Mouse (Mus musculus): ENCODE measurements around the gene Zc3h15. TPM values are rescaled to one million over a fixed set of nuclear protein-coding genes. Genes with fewer than 3 reads are reported as not detected.

Gene Zc3h15
- polyA plus RNA-seq, 1 experiment from 2014 or later, result 191 TPM

DNA sequence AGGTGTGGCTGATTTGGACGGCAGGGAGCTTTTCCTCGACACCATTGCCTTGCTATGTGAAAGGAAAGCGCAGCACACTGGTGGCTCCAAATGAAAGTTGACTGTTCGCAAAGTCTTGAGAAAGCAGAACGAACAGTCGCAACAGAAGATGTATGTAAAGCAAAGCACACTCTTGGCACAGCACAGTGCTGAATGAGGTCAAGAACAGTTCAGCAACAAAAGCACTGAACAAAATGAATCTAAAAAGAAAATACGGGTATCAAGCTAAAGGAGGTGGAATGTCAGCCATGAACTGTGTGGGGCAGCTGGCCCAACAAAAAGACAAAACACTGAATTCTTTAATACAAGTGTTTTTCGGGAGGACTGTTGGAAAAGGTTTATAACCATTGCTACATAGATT is 37.1 kb downstream of the Zc3h15 start:
- H3K27ac ChIP-seq (ENCODE audit: low read depth, low read length), result no peak overlapping the region
- no peaks in the 10 kb centered on the region for H3K27me3 ChIP-seq (ENCODE audit: control insufficient read depth, insufficient read depth, low read length)
- H3K4me3 ChIP-seq (ENCODE audit: low read depth, low read length), result no peak overlapping the region
- no peaks in the 10 kb centered on the region for H3K4me1 ChIP-seq (replicated peaks; ENCODE audit: control insufficient read depth, insufficient read depth, low read length)
- no peak overlapping the region for H3K4me2 ChIP-seq (replicated peaks; ENCODE audit: low read depth, low read length)
- no peak for DNase-seq (ENCODE audit: low spot score)
- WGBS, result 87% methylated on average over 8 of the region's 8 CpGs
- no peaks in the 10 kb centered on the region for H3K9me3 ChIP-seq (ENCODE audit: control insufficient read depth, low read length)
- H3K36me3 ChIP-seq (ENCODE audit: control insufficient read depth, insufficient read depth, low read length), result no peaks in the 10 kb centered on the region
- H3K9ac ChIP-seq (ENCODE audit: low read depth, low read length), result no peak overlapping the region
- ATAC-seq (ENCODE audit: low FRiP score), result peak; percentile 45; the same call in 1 of the 2 replicates

DNA sequence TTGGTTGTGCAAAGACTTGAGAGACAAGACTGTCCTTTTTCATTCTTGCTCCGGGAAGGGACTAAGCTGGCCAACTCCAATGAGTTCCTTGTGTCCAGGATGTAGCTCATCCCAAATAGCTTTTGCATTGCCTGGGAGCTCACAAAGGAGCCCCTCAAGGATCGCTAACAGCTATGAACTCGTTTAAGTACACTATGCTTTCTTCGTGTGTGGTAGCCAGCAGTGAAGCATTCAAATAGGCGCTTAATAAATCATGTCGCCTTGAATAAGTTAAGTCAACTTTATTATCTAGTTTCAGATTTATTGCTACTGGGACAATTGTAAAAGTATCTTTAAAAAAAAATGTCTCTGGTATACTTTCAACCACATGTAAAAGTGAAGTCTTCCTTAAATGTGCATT is 37.5 kb downstream of the Zc3h15 start:
- DNase-seq (ENCODE audit: low spot score) (no peak), ATAC-seq (ENCODE audit: low FRiP score) (peak; percentile 70)
- Histone ChIP-seq H3K27me3 (ENCODE audit: control insufficient read depth, insufficient read depth, low read length) (no peaks in the 10 kb centered on the region), H3K9ac (ENCODE audit: low read depth, low read length) (no peak overlapping the region), H3K4me1 (replicated peaks; ENCODE audit: control insufficient read depth, insufficient read depth, low read length) (no peaks in the 10 kb centered on the region), H3K4me3 (ENCODE audit: low read depth, low read length) (no peak overlapping the region), H3K4me2 (replicated peaks; ENCODE audit: low read depth, low read length) (no peak overlapping the region), H3K36me3 (ENCODE audit: control insufficient read depth, insufficient read depth, low read length) (no peaks in the 10 kb centered on the region), H3K27ac (ENCODE audit: low read depth, low read length) (no peak overlapping the region), H3K9me3 (ENCODE audit: control insufficient read depth, low read length) (no peaks in the 10 kb centered on the region)
- 61% methylated on average over 6 of the region's 6 CpGs for WGBS

DNA sequence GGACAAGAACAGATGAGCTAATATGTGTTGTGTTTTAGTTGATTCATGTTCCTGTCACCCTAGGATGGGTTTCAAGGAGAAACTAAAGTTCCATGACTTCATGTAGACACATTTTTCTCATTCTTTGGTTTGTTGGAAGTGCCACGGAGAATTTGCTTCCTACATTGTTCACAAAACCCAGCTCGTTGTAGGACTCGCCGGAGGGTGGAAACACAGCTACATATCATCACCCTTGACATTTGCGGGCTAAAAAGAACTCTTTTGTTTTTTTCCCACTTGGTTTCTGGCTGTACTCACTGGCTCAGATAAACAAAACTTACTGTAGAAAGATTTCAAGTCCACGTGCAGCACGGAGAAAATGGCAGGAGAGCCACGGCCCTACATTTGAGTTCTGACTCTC is 38.0 kb downstream of the Zc3h15 start:
- Histone ChIP-seq H3K4me2 (replicated peaks; ENCODE audit: low read depth, low read length) (no peak overlapping the region), H3K4me3 (ENCODE audit: low read depth, low read length) (no peak overlapping the region), H3K27ac (ENCODE audit: low read depth, low read length) (no peak overlapping the region), H3K9ac (ENCODE audit: low read depth, low read length) (no peak overlapping the region), H3K36me3 (ENCODE audit: control insufficient read depth, insufficient read depth, low read length) (no peaks in the 10 kb centered on the region), H3K4me1 (replicated peaks; ENCODE audit: control insufficient read depth, insufficient read depth, low read length) (no peaks in the 10 kb centered on the region), H3K9me3 (ENCODE audit: control insufficient read depth, low read length) (no peaks in the 10 kb centered on the region), H3K27me3 (ENCODE audit: control insufficient read depth, insufficient read depth, low read length) (no peaks in the 10 kb centered on the region)
- DNase-seq (ENCODE audit: low spot score), result no peak
- 82% methylated on average over 8 of the region's 8 CpGs for WGBS
- ATAC-seq (ENCODE audit: low FRiP score), result no peak

DNA sequence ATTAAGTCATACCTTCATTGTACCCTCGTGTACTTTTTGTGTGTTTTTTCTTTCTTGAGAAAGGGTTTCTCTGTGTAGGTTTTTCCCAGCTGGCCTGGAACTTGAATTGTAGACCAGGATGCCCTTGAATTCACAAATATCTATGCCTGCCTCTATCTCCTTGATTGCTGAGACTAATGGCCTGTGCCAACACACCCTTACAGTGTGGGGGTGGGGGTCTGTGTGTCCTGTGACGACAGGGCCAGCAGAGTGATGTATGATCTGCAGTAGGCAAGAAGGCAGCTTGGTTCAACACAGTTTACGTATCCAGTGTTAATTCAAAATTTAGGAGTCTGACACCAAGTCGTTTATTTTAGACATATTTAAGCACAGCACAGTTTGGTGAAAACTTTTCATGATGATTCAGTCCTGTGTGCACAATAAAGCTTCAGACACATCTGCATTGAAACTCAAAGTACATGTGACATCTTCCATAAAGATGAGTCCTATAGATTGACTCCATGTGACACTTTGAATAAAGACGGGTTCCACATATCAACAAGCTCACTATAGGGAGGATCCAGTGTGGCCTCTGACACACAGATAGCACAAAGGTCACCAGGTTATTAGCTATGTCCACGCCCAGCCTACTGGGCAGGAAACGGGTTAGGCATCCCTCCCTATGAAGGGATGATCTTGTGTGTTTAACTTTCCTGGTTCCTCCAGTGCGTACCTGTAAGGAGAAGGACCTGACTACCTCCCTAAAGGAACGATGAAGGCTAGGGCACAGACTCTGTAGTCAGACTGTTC is 39.7 kb downstream of the Zc3h15 start:
- H3K9ac ChIP-seq (ENCODE audit: low read depth, low read length), result no peak overlapping the region
- no peaks in the 10 kb centered on the region for H3K36me3 ChIP-seq (ENCODE audit: control insufficient read depth, insufficient read depth, low read length)
- H3K4me3 ChIP-seq (ENCODE audit: low read depth, low read length), result no peak overlapping the region
- no peak for ATAC-seq (ENCODE audit: low FRiP score)
- no peak for DNase-seq (ENCODE audit: low spot score)
- no peak overlapping the region for H3K27ac ChIP-seq (ENCODE audit: low read depth, low read length)
- WGBS, result 86% methylated on average over 9 of the region's 9 CpGs
- no peaks in the 10 kb centered on the region for H3K27me3 ChIP-seq (ENCODE audit: control insufficient read depth, insufficient read depth, low read length)
- H3K9me3 ChIP-seq (ENCODE audit: control insufficient read depth, low read length), result no peaks in the 10 kb centered on the region
- no peak overlapping the region for H3K4me2 ChIP-seq (replicated peaks; ENCODE audit: low read depth, low read length)
- no peaks in the 10 kb centered on the region for H3K4me1 ChIP-seq (replicated peaks; ENCODE audit: control insufficient read depth, insufficient read depth, low read length)

DNA sequence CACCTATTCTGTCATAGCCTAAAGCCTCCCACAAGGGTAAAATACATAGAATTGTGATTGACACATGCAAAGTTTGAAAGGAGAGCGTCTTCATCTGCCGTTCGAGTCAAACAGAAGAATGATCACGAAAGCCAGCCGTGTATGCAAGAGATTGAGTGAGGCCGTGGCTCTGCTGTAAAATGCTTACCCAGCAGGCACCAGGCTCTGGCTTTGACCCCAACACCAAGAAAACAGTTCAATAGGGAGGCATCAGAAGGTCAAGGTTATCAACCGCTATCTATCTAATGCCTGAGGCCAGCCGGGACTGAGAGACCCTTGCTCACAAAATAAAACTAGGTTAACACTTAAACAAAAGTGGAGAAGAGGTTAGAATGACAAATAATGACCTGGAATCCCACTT is 40.5 kb downstream of the Zc3h15 start:
- DNase-seq (ENCODE audit: low spot score) (no peak), ATAC-seq (ENCODE audit: low FRiP score) (no peak)
- no peak overlapping the region for H3K27ac ChIP-seq (ENCODE audit: low read depth, low read length)
- H3K4me1 ChIP-seq (replicated peaks; ENCODE audit: control insufficient read depth, insufficient read depth, low read length), result no peaks in the 10 kb centered on the region
- no peak overlapping the region for H3K9ac ChIP-seq (ENCODE audit: low read depth, low read length)
- H3K36me3 ChIP-seq (ENCODE audit: control insufficient read depth, insufficient read depth, low read length), result no peaks in the 10 kb centered on the region
- no peaks in the 10 kb centered on the region for H3K27me3 ChIP-seq (ENCODE audit: control insufficient read depth, insufficient read depth, low read length)
- H3K9me3 ChIP-seq (ENCODE audit: control insufficient read depth, low read length), result no peaks in the 10 kb centered on the region
- 87% methylated on average over 8 of the region's 8 CpGs for WGBS
- H3K4me3 ChIP-seq (ENCODE audit: low read depth, low read length), result no peak overlapping the region
- H3K4me2 ChIP-seq (replicated peaks; ENCODE audit: low read depth, low read length), result no peak overlapping the region

DNA sequence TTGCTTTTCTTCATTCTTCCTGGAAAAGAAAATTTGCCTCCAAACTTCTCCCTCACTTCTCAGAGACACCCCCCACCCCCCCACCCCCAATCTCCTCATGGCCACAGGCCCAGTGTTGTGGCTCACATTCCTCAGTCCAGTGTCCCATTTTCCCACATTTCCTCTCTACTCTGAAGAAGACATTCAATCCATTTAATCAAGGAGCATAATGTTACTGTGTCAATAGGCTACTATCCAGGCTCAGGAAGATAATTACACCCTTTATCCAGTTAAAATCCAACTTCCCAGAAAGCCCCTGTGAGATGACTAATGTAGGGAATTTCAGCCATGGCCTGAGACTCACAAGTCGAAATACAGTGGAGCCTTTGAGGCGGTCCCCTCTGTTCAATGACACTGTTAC is 46.1 kb downstream of the Zc3h15 start:
- Histone ChIP-seq H3K4me2 (replicated peaks; ENCODE audit: low read depth, low read length) (no peak overlapping the region), H3K9me3 (ENCODE audit: control insufficient read depth, low read length) (no peaks in the 10 kb centered on the region), H3K27me3 (ENCODE audit: control insufficient read depth, insufficient read depth, low read length) (no peaks in the 10 kb centered on the region), H3K4me3 (ENCODE audit: low read depth, low read length) (no peak overlapping the region), H3K9ac (ENCODE audit: low read depth, low read length) (no peak overlapping the region), H3K36me3 (ENCODE audit: control insufficient read depth, insufficient read depth, low read length) (no peaks in the 10 kb centered on the region), H3K4me1 (replicated peaks; ENCODE audit: control insufficient read depth, insufficient read depth, low read length) (no peaks in the 10 kb centered on the region), H3K27ac (ENCODE audit: low read depth, low read length) (no peak overlapping the region)
- DNase-seq (ENCODE audit: low spot score) (no peak), ATAC-seq (ENCODE audit: low FRiP score) (no peak)
- WGBS, result 79% methylated on average over 2 of the region's 2 CpGs

DNA sequence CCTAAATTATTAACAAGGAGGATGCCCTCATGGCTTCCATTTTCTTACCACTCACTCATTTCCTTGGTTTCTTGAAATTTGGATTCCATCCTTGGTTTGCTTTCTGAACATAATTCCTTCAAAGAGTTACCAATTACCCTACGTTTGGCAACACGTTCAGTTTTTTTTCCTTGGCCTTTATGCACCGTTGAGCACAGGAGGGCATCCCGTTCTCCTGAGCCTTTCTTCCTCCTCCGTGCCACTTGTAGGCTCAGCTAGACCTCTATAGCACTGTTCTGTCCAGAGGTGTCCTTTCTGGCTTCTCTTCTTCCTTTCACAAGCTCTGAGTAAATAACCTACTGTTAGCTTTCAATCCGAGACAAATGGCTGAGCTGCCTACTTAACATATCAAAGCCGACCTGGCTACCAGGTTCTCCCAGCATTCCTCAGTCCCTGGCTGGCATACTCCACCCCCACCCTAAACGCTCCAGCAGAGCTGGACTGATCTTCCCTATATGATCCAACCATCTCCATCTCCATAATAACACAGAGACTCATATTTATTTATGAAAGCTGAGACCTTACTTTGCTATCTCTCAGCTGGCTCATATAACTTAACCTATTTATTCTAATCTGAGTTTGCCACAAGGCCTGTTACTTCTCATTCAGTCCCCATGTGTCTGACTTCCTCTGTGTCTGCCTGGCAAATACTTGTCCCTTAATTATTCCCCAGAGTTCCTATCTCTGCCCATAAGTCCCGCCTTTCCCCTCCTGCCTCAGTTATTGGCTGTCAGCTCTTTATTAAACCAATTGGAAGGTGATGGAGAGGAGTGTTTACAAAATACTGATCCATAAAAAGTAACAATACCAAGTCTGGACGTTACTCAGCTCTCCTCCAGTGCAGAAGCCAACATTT is 48.7 kb downstream of the Zc3h15 start:
- Histone ChIP-seq H3K4me3 (ENCODE audit: low read depth, low read length) (no peak overlapping the region), H3K36me3 (ENCODE audit: control insufficient read depth, insufficient read depth, low read length) (no peaks in the 10 kb centered on the region), H3K4me1 (replicated peaks; ENCODE audit: control insufficient read depth, insufficient read depth, low read length) (no peaks in the 10 kb centered on the region), H3K27ac (ENCODE audit: low read depth, low read length) (no peak overlapping the region), H3K4me2 (replicated peaks; ENCODE audit: low read depth, low read length) (no peak overlapping the region), H3K9ac (ENCODE audit: low read depth, low read length) (no peak overlapping the region), H3K9me3 (ENCODE audit: control insufficient read depth, low read length) (no peaks in the 10 kb centered on the region), H3K27me3 (ENCODE audit: control insufficient read depth, insufficient read depth, low read length) (no peaks in the 10 kb centered on the region)
- ATAC-seq (ENCODE audit: low FRiP score), result peak; percentile 55; the same call in 1 of the 2 replicates
- WGBS, result 19% methylated on average over 10 of the region's 10 CpGs
- no peak for DNase-seq (ENCODE audit: low spot score)

DNA sequence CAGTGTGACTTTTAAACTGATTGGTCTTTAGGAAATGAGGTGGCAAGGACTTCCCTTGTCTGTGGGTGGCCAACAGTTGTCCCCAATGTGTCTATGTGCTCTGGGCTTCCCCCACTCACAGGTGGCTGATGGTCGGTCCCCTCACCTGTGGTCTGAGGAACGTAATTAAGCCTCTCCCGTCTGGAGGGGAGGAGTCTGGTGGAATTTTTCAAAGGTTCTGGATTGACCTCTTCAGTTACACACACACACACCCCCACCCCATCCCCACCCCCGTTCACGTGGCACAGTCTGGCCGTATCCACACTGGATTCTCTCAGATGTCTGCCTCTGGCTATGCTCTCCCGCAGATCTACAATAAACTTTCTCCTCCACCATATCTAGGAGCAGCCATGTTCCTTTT is 49.8 kb downstream of the Zc3h15 start:
- WGBS, result 77% methylated on average over 7 of the region's 7 CpGs
- Histone ChIP-seq H3K4me2 (replicated peaks; ENCODE audit: low read depth, low read length) (no peak overlapping the region), H3K27me3 (ENCODE audit: control insufficient read depth, insufficient read depth, low read length) (no peaks in the 10 kb centered on the region), H3K27ac (ENCODE audit: low read depth, low read length) (no peak overlapping the region), H3K36me3 (ENCODE audit: control insufficient read depth, insufficient read depth, low read length) (no peaks in the 10 kb centered on the region), H3K4me3 (ENCODE audit: low read depth, low read length) (no peak overlapping the region), H3K9me3 (ENCODE audit: control insufficient read depth, low read length) (no peaks in the 10 kb centered on the region), H3K9ac (ENCODE audit: low read depth, low read length) (no peak overlapping the region), H3K4me1 (replicated peaks; ENCODE audit: control insufficient read depth, insufficient read depth, low read length) (no peaks in the 10 kb centered on the region)
- DNase-seq (ENCODE audit: low spot score) (no peak), ATAC-seq (ENCODE audit: low FRiP score) (no peak)

Data from hindbrain, embryonic 11.5 days (tissue).